Mouse (Mus musculus): Measurements from ENCODE around the gene Rdh12. TPM values are rescaled to one million over a fixed set of nuclear protein-coding genes. Genes with fewer than 3 reads are reported as not detected.

The Rdh12 gene
- total and polyA plus RNA-seq, 3 experiments, result 6.3 to 11.0 (median 6.5) TPM

GRCm38 (mm10) chr12:79201882-79202281, 6.8 kb upstream of the Rdh12 start:
- no peaks in the 10 kb centered on the region for H3K36me3 ChIP-seq (replicated peaks in 1 of 2; ENCODE audit: control insufficient read depth in 1 of 2, insufficient read depth in 1 of 2, low read length in 1 of 2)
- H3K79me2 ChIP-seq (replicated peaks; ENCODE audit: control insufficient read depth, extremely low read depth, insufficient read depth, poor library complexity, severe bottlenecking), result no peaks in the 10 kb centered on the region
- peaks cover 4% of the 10 kb centered on the region for H3K9me3 ChIP-seq (replicated peaks; ENCODE audit: low read length)
- dilution Hi-C loops (cut with MboI; ENCODE audit: extremely low pct_ligation_motif_present, extremely low pct_unique_long_range_greater_than_20kb, low sequenced_read_pairs), result no loop called here
- DNase-seq (ENCODE audit: extremely low read depth), result peak; percentile 22
- H3K4me2 ChIP-seq (ENCODE audit: insufficient read depth, low read depth, poor library complexity, severe bottlenecking), result no peak overlapping the region
- no peak overlapping the region for H3K9ac ChIP-seq (ENCODE audit: insufficient read depth, low read depth)
- in situ Hi-C loops (cut with MboI; ENCODE audit: low pct_ligation_motif_present, low pct_unique_long_range_greater_than_20kb, low sequenced_read_pairs), result no loop called here
- TF ChIP-seq CHD2 (IDR thresholded peaks at IDR 0.05; ENCODE audit: low read length) (no peak), RCOR1 (conservative IDR thresholded peaks at IDR 0.05; ENCODE audit: low read depth, low read length) (no peak), BHLHE40 (IDR thresholded peaks at IDR 0.05; ENCODE audit: low read depth, low read length) (peak; percentile 87), ZMIZ1 (IDR thresholded peaks at IDR 0.05; ENCODE audit: low read depth, low read length) (no peak), MAX (IDR thresholded peaks at IDR 0.05; ENCODE audit: low read length) (no peak)
- no peak overlapping the region for H3K4me3 ChIP-seq (replicated peaks in 1 of 3; ENCODE audit: low read depth in 2 of 3, low read length in 2 of 3, poor library complexity in 1 of 3)
- H3K27me3 ChIP-seq (replicated peaks), result no peaks in the 10 kb centered on the region
- peaks cover 0 to 15% of the 10 kb centered on the region in 2 experiments; a peak in 1 of 4 replicates for H3K4me1 ChIP-seq (ENCODE audit: control insufficient read depth in 1 of 2, insufficient read depth in 2 of 2)
- no peak overlapping the region for H3K27ac ChIP-seq (ENCODE audit: insufficient read depth, low read depth)

DNA sequence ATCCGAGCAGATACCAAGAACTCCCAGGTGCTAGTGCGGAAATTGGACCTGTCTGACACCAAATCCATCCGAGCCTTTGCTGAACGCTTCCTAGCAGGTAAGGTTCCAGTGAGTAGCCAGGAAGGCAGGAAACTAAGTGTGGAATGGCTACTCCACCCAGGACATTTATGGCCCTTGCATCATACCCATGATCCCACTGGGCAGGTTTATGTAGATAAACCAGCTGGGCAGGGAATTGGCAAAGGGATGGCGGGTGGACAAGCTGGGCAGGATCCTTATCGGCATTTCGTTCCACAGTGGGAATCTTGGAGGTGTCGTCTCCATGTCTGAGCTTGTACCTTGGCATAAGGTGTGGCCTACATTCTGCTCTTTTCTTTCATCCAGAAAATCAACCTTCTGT, 2.7 kb downstream of the Rdh12 start:
- in situ Hi-C loops (cut with MboI; ENCODE audit: low pct_ligation_motif_present, low pct_unique_long_range_greater_than_20kb, low sequenced_read_pairs), result no loop called here
- dilution Hi-C loops (cut with MboI; ENCODE audit: extremely low pct_ligation_motif_present, extremely low pct_unique_long_range_greater_than_20kb, low sequenced_read_pairs), result no loop called here
- no peak overlapping the region for H3K4me3 ChIP-seq (replicated peaks in 1 of 3; ENCODE audit: low read depth in 2 of 3, low read length in 2 of 3, poor library complexity in 1 of 3)
- H3K4me2 ChIP-seq (ENCODE audit: insufficient read depth, low read depth, poor library complexity, severe bottlenecking), result no peak overlapping the region
- H3K27ac ChIP-seq (ENCODE audit: insufficient read depth, low read depth), result no peak overlapping the region
- no peak for DNase-seq (ENCODE audit: extremely low read depth)
- H3K36me3 ChIP-seq (replicated peaks in 1 of 2; ENCODE audit: control insufficient read depth in 1 of 2, insufficient read depth in 1 of 2, low read length in 1 of 2), result peaks cover 9 to 35% of the 10 kb centered on the region in 2 experiments
- H3K79me2 ChIP-seq (replicated peaks; ENCODE audit: control insufficient read depth, extremely low read depth, insufficient read depth, poor library complexity, severe bottlenecking), result no peaks in the 10 kb centered on the region
- TF ChIP-seq ELF1 (IDR thresholded peaks at IDR 0.05; ENCODE audit: low read depth, low read length) (no peak), POLR2A (IDR thresholded peaks at IDR 0.05; ENCODE audit: low read depth, low read length) (no peak), TCF12 (IDR thresholded peaks at IDR 0.05; ENCODE audit: low read depth, low read length) (no peak), ZC3H11A (IDR thresholded peaks at IDR 0.05; ENCODE audit: low read depth, low read length) (no peak), ETS1 (conservative IDR thresholded peaks at IDR 0.05; ENCODE audit: low read depth, low read length) (no peak), E2F4 (IDR thresholded peaks at IDR 0.05; ENCODE audit: insufficient replicate concordance, low read depth, low read length) (no peak), GABPA (IDR thresholded peaks at IDR 0.05; ENCODE audit: insufficient replicate concordance, low read depth, low read length) (no peak), MAX (IDR thresholded peaks at IDR 0.05; ENCODE audit: low read length) (no peak), JUND (conservative IDR thresholded peaks at IDR 0.05; ENCODE audit: low read depth, low read length) (no peak), USF1 (IDR thresholded peaks at IDR 0.05; ENCODE audit: low read depth, low read length) (no peak), MEF2A (IDR thresholded peaks at IDR 0.05; ENCODE audit: borderline replicate concordance, low read depth, low read length) (no peak), MAZ (IDR thresholded peaks at IDR 0.05; ENCODE audit: low read depth, low read length) (no peak), MAFK (IDR thresholded peaks at IDR 0.05; ENCODE audit: insufficient replicate concordance, low read length) (no peak)
- H3K4me1 ChIP-seq (ENCODE audit: control insufficient read depth in 1 of 2, insufficient read depth in 2 of 2), result peaks cover 7 to 32% of the 10 kb centered on the region in 2 experiments
- no peaks in the 10 kb centered on the region for H3K9me3 ChIP-seq (replicated peaks; ENCODE audit: low read length)
- H3K9ac ChIP-seq (ENCODE audit: insufficient read depth, low read depth), result no peak overlapping the region
- no peaks in the 10 kb centered on the region for H3K27me3 ChIP-seq (replicated peaks)
